ENCODE assay signal across 9 mouse cellular contexts in the genomic region with DNA sequence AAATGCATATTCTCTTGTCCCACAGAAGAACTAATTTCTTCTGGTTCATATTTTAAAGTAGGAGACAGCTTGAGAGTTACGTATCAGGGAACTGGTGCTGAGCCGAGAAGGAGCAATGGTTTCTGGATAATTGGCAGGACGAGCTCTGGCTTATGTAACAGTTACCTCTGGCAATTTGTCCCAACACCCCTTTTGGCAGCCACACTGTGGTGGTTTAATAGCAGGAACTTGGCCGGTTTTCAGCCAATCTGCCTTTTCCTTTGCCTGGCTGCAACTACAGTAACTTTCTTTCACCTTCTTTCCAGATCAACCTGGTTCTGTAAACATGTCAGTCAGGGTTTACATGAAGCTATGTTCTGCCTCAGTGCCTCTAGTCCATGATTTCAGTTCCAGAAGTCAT.
DNase-seq lines count a peak whose midpoint lies in the region; ATAC-seq and TF ChIP-seq lines count a peak whose summit lies in the region.
"Had no signal": no experiment of that assay in that cellular context is flagged by ENCODE, and none has a peak within 500 bp of the region (broad histone marks: within the 10 kb centered on the region; RNA-seq: fewer than 3 reads in every experiment).

No protein-coding gene starts in this region.

- no peaks in the 10 kb centered on the region for H3K9me3 ChIP-seq in forebrain, embryonic 15.5 days
- no peaks in the 10 kb centered on the region for H3K9me3 ChIP-seq in forebrain, embryonic 10.5 days
- H3K9me3 ChIP-seq in midbrain, postnatal 0 days (ENCODE audit: low read length) = no peaks in the 10 kb centered on the region
- no peaks in the 10 kb centered on the region for H3K9me3 ChIP-seq in midbrain, embryonic 14.5 days (ENCODE audit: control insufficient read depth, low read length)
- H3K9me3 ChIP-seq: liver, embryonic 13.5 days had no signal

- no peak for TF ChIP-seq CTCF in midbrain, postnatal 0 days (IDR thresholded peaks at IDR 0.05)

- no peaks in the 10 kb centered on the region for H3K27me3 ChIP-seq in forebrain, embryonic 15.5 days
- H3K27me3 ChIP-seq in forebrain, embryonic 10.5 days (ENCODE audit: poor library complexity, severe bottlenecking) = no peaks in the 10 kb centered on the region
- H3K27me3 ChIP-seq in midbrain, postnatal 0 days (ENCODE audit: insufficient read depth, low read length) = no peaks in the 10 kb centered on the region
- H3K27me3 ChIP-seq in midbrain, embryonic 14.5 days (ENCODE audit: control insufficient read depth, insufficient read depth, low read length) = no peaks in the 10 kb centered on the region
- H3K27me3 ChIP-seq: liver, embryonic 13.5 days had no signal

- H3K4me3 ChIP-seq in forebrain, embryonic 15.5 days = no peak overlapping the region
- H3K4me3 ChIP-seq in forebrain, embryonic 10.5 days = no peak overlapping the region
- H3K4me3 ChIP-seq in midbrain, postnatal 0 days (ENCODE audit: low read depth, low read length) = no peak overlapping the region
- H3K4me3 ChIP-seq in midbrain, embryonic 14.5 days (replicated peaks; ENCODE audit: low read depth, low read length) = no peak overlapping the region
- H3K4me3 ChIP-seq: liver, embryonic 13.5 days had no signal

- peak; percentile 89 for ATAC-seq in forebrain, embryonic 15.5 days (replicated peaks)
- ATAC-seq in midbrain, postnatal 0 days (ENCODE audit: low FRiP score) = no peak
- no peak for ATAC-seq in midbrain, embryonic 14.5 days (ENCODE audit: low FRiP score, low TSS enrichment)

- 44% methylated on average over 4 of the region's 4 CpGs for WGBS in forebrain, embryonic 15.5 days
- WGBS in forebrain, embryonic 10.5 days = 90% methylated on average over 4 of the region's 4 CpGs
- 71% methylated on average over 4 of the region's 4 CpGs for WGBS in midbrain, postnatal 0 days
- WGBS in midbrain, embryonic 14.5 days = 86% methylated on average over 4 of the region's 4 CpGs

- H3K4me2 ChIP-seq in forebrain, embryonic 15.5 days (replicated peaks) = no peak overlapping the region
- H3K4me2 ChIP-seq in midbrain, postnatal 0 days (ENCODE audit: low read depth, low read length, poor library complexity, severe bottlenecking) = no peak overlapping the region
- H3K4me2 ChIP-seq in midbrain, embryonic 14.5 days (ENCODE audit: low read length) = no peak overlapping the region
- H3K4me2 ChIP-seq: liver, embryonic 13.5 days had no signal

- H3K27ac ChIP-seq in forebrain, embryonic 15.5 days (replicated peaks) = 0 out of 2 replicates have a peak overlapping the region, but pooled peaks have one; percentile 9
- no peak overlapping the region for H3K27ac ChIP-seq in forebrain, embryonic 10.5 days
- no peak overlapping the region for H3K27ac ChIP-seq in midbrain, postnatal 0 days (ENCODE audit: low read depth, low read length)
- no peak overlapping the region for H3K27ac ChIP-seq in midbrain, embryonic 14.5 days (replicated peaks; ENCODE audit: low read depth, low read length)
- H3K27ac ChIP-seq: liver, embryonic 13.5 days had no signal

- no peak for DNase-seq in forebrain, embryonic 10.5 days (ENCODE audit: extremely low spot score, low spot score)
- DNase-seq in midbrain, postnatal 0 days (ENCODE audit: low spot score) = peak; percentile 67
- no peak for DNase-seq in midbrain, embryonic 14.5 days
- peak; percentile 6 for DNase-seq in heart, postnatal 25 days (ENCODE audit: low spot score)
- peak; percentile 62 for DNase-seq in lung, postnatal 36 days
- DNase-seq in frontal cortex, postnatal 14 days (ENCODE audit: low spot score in 2 of 2) = no peak
- DNase-seq in right cerebral cortex, postnatal 36 days (ENCODE audit: low spot score in 2 of 2) = no peak
- DNase-seq: liver, embryonic 13.5 days had no signal

- intact Hi-C loops in heart, postnatal 25 days (cut with DNase I) = no loop called here

- no peaks in the 10 kb centered on the region for H3K36me3 ChIP-seq in forebrain, embryonic 15.5 days
- H3K36me3 ChIP-seq in forebrain, embryonic 10.5 days (replicated peaks) = no peaks in the 10 kb centered on the region
- no peaks in the 10 kb centered on the region for H3K36me3 ChIP-seq in midbrain, postnatal 0 days (ENCODE audit: insufficient read depth, low read length)
- no peaks in the 10 kb centered on the region for H3K36me3 ChIP-seq in midbrain, embryonic 14.5 days (ENCODE audit: control insufficient read depth, insufficient read depth, low read length)
- H3K36me3 ChIP-seq: liver, embryonic 13.5 days had no signal

- H3K4me1 ChIP-seq in forebrain, embryonic 15.5 days = peaks cover 13% of the 10 kb centered on the region; the same call in 1 of the 2 replicates
- no peaks in the 10 kb centered on the region for H3K4me1 ChIP-seq in forebrain, embryonic 10.5 days
- no peaks in the 10 kb centered on the region for H3K4me1 ChIP-seq in midbrain, postnatal 0 days (ENCODE audit: insufficient read depth, low read length)
- no peaks in the 10 kb centered on the region for H3K4me1 ChIP-seq in midbrain, embryonic 14.5 days (ENCODE audit: control insufficient read depth, insufficient read depth, low read length)
- H3K4me1 ChIP-seq: liver, embryonic 13.5 days had no signal

- H3K9ac ChIP-seq in forebrain, embryonic 15.5 days (replicated peaks) = no peak overlapping the region
- H3K9ac ChIP-seq in midbrain, postnatal 0 days (replicated peaks; ENCODE audit: low read length, poor library complexity, severe bottlenecking) = no peak overlapping the region
- no peak overlapping the region for H3K9ac ChIP-seq in midbrain, embryonic 14.5 days (replicated peaks; ENCODE audit: low read length)
- H3K9ac ChIP-seq: liver, embryonic 13.5 days had no signal

Comparison
In these comparisons a context has a peak if more than half of its experiments do, and no peak if none do; other contexts are left out.
1. DNase-seq: peak in midbrain, postnatal 0 days (single experiment), heart, postnatal 25 days (single experiment) and lung, postnatal 36 days (single experiment); none in forebrain, embryonic 10.5 days (single experiment), midbrain, embryonic 14.5 days (single experiment), frontal cortex, postnatal 14 days (0 of 2) and right cerebral cortex, postnatal 36 days (0 of 2).